Mouse (Mus musculus): ENCODE measurements around the gene Ifi27. TPM values are rescaled to one million over a fixed set of nuclear protein-coding genes. Genes with fewer than 3 reads are reported as not detected.
"Not testable (repeated sequence)": the region's sequence is repeated elsewhere in the genome, so short reads cannot be mapped to it uniquely, and the experiment has no call there.

Gene Ifi27
- total and polyA plus RNA-seq, 3 experiments: 56.3 to 210 (median 68.8) TPM

DNA sequence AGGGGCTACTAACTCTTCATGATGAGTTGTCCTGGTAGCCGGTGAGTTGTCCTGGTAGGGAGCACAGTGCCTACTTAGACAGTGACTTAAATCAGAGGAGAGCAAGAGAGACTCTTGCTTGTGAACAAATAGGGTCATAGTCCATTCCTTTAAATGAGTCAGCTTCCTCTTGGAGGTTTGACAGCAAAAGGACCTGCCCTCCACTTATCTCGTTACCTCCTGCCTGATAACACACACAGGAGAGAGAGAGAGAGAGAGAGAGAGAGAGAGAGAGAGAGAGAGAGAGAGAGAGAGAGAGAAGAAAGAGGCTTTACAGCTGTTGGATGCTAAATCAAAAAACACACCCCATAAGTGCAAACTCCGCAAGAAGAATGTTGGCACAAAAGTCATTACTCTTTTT lies 23.1 kb downstream of the Ifi27 start, which contains the start of gene Ifi27l2b:
Gene Ifi27l2b (minus strand): TSS at position 84 of the 400 bp plus-strand sequence.
- 36% methylated on average over 3 of the region's 3 CpGs for WGBS
- intact Hi-C loops (cut with DNase I): no loop called here
- no peak for TF ChIP-seq POLR2A (IDR thresholded peaks at IDR 0.05; ENCODE audit: insufficient read depth, low read depth, low read length)
- no peak for TF ChIP-seq CTCF (IDR thresholded peaks at IDR 0.05)
- no peak for TF ChIP-seq EP300 (IDR thresholded peaks at IDR 0.05; ENCODE audit: insufficient read depth, low read depth, low read length)

GRCm38 (mm10) chr12:103474481-103474880 lies 40.5 kb downstream of the Ifi27 start:
- Histone ChIP-seq H3K27me3 (ENCODE audit: control insufficient read depth, insufficient read depth, low read length) (no peaks in the 10 kb centered on the region), H3K4me1 (ENCODE audit: control insufficient read depth, insufficient read depth, low read length) (no peaks in the 10 kb centered on the region; the same call in 1 of the 2 replicates), H3K79me2 (replicated peaks; ENCODE audit: control insufficient read depth, insufficient read depth, low read length) (no peaks in the 10 kb centered on the region), H3K27ac (no peak overlapping the region), H3K9ac (ENCODE audit: low read depth, low read length) (no peak overlapping the region), H3K4me3 (no peak overlapping the region), H3K36me3 (ENCODE audit: control insufficient read depth, insufficient read depth, low read length) (no peaks in the 10 kb centered on the region)
- WGBS: 22% methylated on average over 2 of the region's 2 CpGs
- TF ChIP-seq CTCF (IDR thresholded peaks at IDR 0.05) (no peak), POLR2A (IDR thresholded peaks at IDR 0.05; ENCODE audit: insufficient read depth, low read depth, low read length) (no peak), EP300 (IDR thresholded peaks at IDR 0.05; ENCODE audit: insufficient read depth, low read depth, low read length) (no peak)
- no peak for DNase-seq
- intact Hi-C loops (cut with DNase I): loop anchor here (1.0 kb wide), 1 partner anchor 25 kb away; no protein-coding TSS in a partner anchor

More for the DNA sequence above, 23.1 kb downstream of the Ifi27 start, which contains the start of gene Ifi27l2b:
- H3K9ac ChIP-seq (ENCODE audit: low read depth, low read length): no peak within 1 kb of the TSS
- H3K79me2 ChIP-seq (replicated peaks; ENCODE audit: control insufficient read depth, insufficient read depth, low read length): no peaks in the 10 kb centered on the region
- no peaks in the 10 kb centered on the region for H3K36me3 ChIP-seq (ENCODE audit: control insufficient read depth, insufficient read depth, low read length)
- H3K27ac ChIP-seq: no peak within 1 kb of the TSS
- H3K4me1 ChIP-seq (ENCODE audit: control insufficient read depth, insufficient read depth, low read length): no peaks in the 10 kb centered on the region
- no peaks in the 10 kb centered on the region for H3K27me3 ChIP-seq (ENCODE audit: control insufficient read depth, insufficient read depth, low read length)
- H3K4me3 ChIP-seq: no peak within 1 kb of the TSS
- DNase-seq: no peak

- H3K9ac ChIP-seq (ENCODE audit: low read depth, low read length): no peak overlapping the region
- H3K36me3 ChIP-seq (ENCODE audit: control insufficient read depth, insufficient read depth, low read length): no peaks in the 10 kb centered on the region
- DNase-seq: no peak
- H3K27ac ChIP-seq: no peak overlapping the region
- no peaks in the 10 kb centered on the region for H3K27me3 ChIP-seq (ENCODE audit: control insufficient read depth, insufficient read depth, low read length)
- no peaks in the 10 kb centered on the region; the same call in 1 of the 2 replicates for H3K4me1 ChIP-seq (ENCODE audit: control insufficient read depth, insufficient read depth, low read length)
- no peaks in the 10 kb centered on the region for H3K79me2 ChIP-seq (replicated peaks; ENCODE audit: control insufficient read depth, insufficient read depth, low read length)
- TF ChIP-seq EP300 (IDR thresholded peaks at IDR 0.05; ENCODE audit: insufficient read depth, low read depth, low read length) (no peak), POLR2A (IDR thresholded peaks at IDR 0.05; ENCODE audit: insufficient read depth, low read depth, low read length) (no peak), CTCF (IDR thresholded peaks at IDR 0.05) (no peak)
- intact Hi-C loops (cut with DNase I): no loop called here
- H3K4me3 ChIP-seq: no peak overlapping the region
- 85% methylated on average over 1 of the region's 1 CpGs for WGBS
Observed at GRCm38 (mm10) chr12:103476779-103477389, 42.9 kb downstream of the Ifi27 start.

DNA sequence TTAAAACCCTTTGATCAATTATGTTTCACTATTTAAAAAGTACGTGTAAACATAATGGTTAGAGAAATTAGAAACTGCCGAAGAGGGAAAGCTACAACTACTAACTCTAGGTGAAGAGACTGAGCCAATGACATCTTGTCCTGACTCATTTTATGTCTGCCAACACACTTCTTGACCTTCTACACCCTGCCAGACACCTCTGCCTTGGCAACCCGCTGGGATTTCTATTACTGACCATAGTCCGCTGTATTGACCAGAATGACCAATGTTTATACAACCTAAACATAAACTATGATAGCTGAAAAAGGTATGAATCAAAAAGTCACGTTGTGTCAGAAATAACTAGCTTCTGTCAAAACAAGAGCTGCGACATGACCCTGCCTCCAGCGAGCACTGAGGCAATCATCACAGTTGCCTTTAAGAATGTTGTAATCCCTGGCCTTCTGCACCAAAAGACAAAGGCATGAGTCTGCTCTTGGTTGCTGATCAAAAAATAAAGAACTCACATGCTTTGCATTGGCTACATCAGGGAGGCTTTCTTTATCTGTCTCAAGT lies 43.5 kb downstream of the Ifi27 start:
- DNase-seq: no peak
- H3K27me3 ChIP-seq (ENCODE audit: control insufficient read depth, insufficient read depth, low read length): no peaks in the 10 kb centered on the region
- H3K4me3 ChIP-seq: no peak overlapping the region
- 57% methylated on average over 7 of the region's 7 CpGs for WGBS
- no peak overlapping the region for H3K9ac ChIP-seq (ENCODE audit: low read depth, low read length)
- no peaks in the 10 kb centered on the region; the same call in 1 of the 2 replicates for H3K4me1 ChIP-seq (ENCODE audit: control insufficient read depth, insufficient read depth, low read length)
- intact Hi-C loops (cut with DNase I): no loop called here
- H3K36me3 ChIP-seq (ENCODE audit: control insufficient read depth, insufficient read depth, low read length): no peaks in the 10 kb centered on the region
- no peak overlapping the region for H3K27ac ChIP-seq
- H3K79me2 ChIP-seq (replicated peaks; ENCODE audit: control insufficient read depth, insufficient read depth, low read length): no peaks in the 10 kb centered on the region
- TF ChIP-seq POLR2A (IDR thresholded peaks at IDR 0.05; ENCODE audit: insufficient read depth, low read depth, low read length) (no peak), EP300 (IDR thresholded peaks at IDR 0.05; ENCODE audit: insufficient read depth, low read depth, low read length) (no peak), CTCF (IDR thresholded peaks at IDR 0.05) (no peak)

- no peak for TF ChIP-seq POLR2A (IDR thresholded peaks at IDR 0.05; ENCODE audit: insufficient read depth, low read depth, low read length)
- TF ChIP-seq CTCF (IDR thresholded peaks at IDR 0.05): no peak
- TF ChIP-seq EP300 (IDR thresholded peaks at IDR 0.05; ENCODE audit: insufficient read depth, low read depth, low read length): no peak
- no peak for DNase-seq
Observed at GRCm38 (mm10) chr12:103481671-103482070, 47.7 kb downstream of the Ifi27 start.

DNA sequence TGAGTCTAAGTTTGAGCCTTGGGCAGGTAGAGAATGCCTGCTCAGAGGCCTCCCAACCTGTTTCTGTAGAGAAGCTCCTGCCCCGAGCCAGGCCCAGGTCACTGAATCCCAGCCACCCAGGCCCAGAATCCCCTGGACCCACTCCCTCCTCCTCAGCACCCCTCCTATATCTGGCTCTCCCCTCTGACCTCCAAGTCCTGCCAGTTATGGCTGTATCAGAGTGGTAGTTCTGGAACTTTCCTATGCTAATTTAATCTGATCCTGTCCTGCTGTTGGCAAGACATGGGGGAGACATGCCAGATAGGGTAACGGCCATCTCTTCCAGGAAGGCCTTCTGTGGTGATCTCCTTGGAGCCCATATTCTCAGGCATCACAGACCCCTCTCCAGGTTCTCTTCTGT lies 48.8 kb downstream of the Ifi27 start:
- H3K27ac ChIP-seq: no peak overlapping the region
- H3K4me1 ChIP-seq (ENCODE audit: control insufficient read depth, insufficient read depth, low read length): peaks cover 9% of the 10 kb centered on the region
- WGBS: 50% methylated on average over 2 of the region's 2 CpGs
- DNase-seq: peak in 1 of 2 experiments; percentile 2
- H3K79me2 ChIP-seq (replicated peaks; ENCODE audit: control insufficient read depth, insufficient read depth, low read length): no peaks in the 10 kb centered on the region
- intact Hi-C loops (cut with DNase I): loop anchor here (2.0 kb wide), 1 partner anchor 36 kb away; no protein-coding TSS in a partner anchor
- no peak overlapping the region for H3K9ac ChIP-seq (ENCODE audit: low read depth, low read length)
- H3K4me3 ChIP-seq: no peak overlapping the region
- H3K36me3 ChIP-seq (ENCODE audit: control insufficient read depth, insufficient read depth, low read length): peaks cover 7% of the 10 kb centered on the region; the same call in 1 of the 2 replicates
- no peaks in the 10 kb centered on the region for H3K27me3 ChIP-seq (ENCODE audit: control insufficient read depth, insufficient read depth, low read length)
- TF ChIP-seq EP300 (IDR thresholded peaks at IDR 0.05; ENCODE audit: insufficient read depth, low read depth, low read length) (no peak), POLR2A (IDR thresholded peaks at IDR 0.05; ENCODE audit: insufficient read depth, low read depth, low read length) (no peak), CTCF (IDR thresholded peaks at IDR 0.05) (no peak)

More at GRCm38 (mm10) chr12:103481671-103482070, 47.7 kb downstream of the Ifi27 start:
- H3K9ac ChIP-seq (ENCODE audit: low read depth, low read length): no peak overlapping the region
- H3K4me1 ChIP-seq (ENCODE audit: control insufficient read depth, insufficient read depth, low read length): peaks cover 5% of the 10 kb centered on the region
- no peaks in the 10 kb centered on the region for H3K36me3 ChIP-seq (ENCODE audit: control insufficient read depth, insufficient read depth, low read length)
- intact Hi-C loops (cut with DNase I): loop anchor here (2.0 kb wide), 1 partner anchor 35 kb away; no protein-coding TSS in a partner anchor
- H3K27ac ChIP-seq: no peak overlapping the region
- no peak overlapping the region for H3K4me3 ChIP-seq
- H3K79me2 ChIP-seq (replicated peaks; ENCODE audit: control insufficient read depth, insufficient read depth, low read length): no peaks in the 10 kb centered on the region
- no peaks in the 10 kb centered on the region for H3K27me3 ChIP-seq (ENCODE audit: control insufficient read depth, insufficient read depth, low read length)
- WGBS: 74% methylated on average over 5 of the region's 5 CpGs

- H3K9ac ChIP-seq (ENCODE audit: low read depth, low read length); intact Hi-C loops (cut with DNase I); H3K4me3 ChIP-seq; H3K4me1 ChIP-seq (ENCODE audit: control insufficient read depth, insufficient read depth, low read length); H3K27ac ChIP-seq; H3K79me2 ChIP-seq (replicated peaks; ENCODE audit: control insufficient read depth, insufficient read depth, low read length); H3K27me3 ChIP-seq (ENCODE audit: control insufficient read depth, insufficient read depth, low read length); H3K36me3 ChIP-seq (ENCODE audit: control insufficient read depth, insufficient read depth, low read length): not testable (repeated sequence)
- DNase-seq: peak in 1 of 2 experiments; percentile 15
- WGBS: 68% methylated on average over 9 of the region's 9 CpGs
Observed at GRCm38 (mm10) chr12:103484200-103484972, 50.4 kb downstream of the Ifi27 start.

All from heart, adult 2 months (tissue).